Mouse (Mus musculus) lung, postnatal 0 days (tissue): ENCODE measurements at regions not wholly inside any gene's neighbourhood (a gene's known extent, or its start where the extent isn't known, plus 50 kb on each side); places are given as distances from the start of the nearest gene placed in this dataset.

Source experiments
- CTCF ChIP-seq: IDR thresholded peaks from 2 replicates; pipeline ENCODE4 v1.5.1; 2016; ENCODE audit warnings: antibody characterized with exemption, mild to moderate bottlenecking
- EP300 ChIP-seq: IDR thresholded peaks from 2 replicates; pipeline ENCODE4 v1.6.1; 2016; ENCODE audit warnings: antibody characterized with exemption, mild to moderate bottlenecking, control low read depth

GRCm38 (mm10) chr1:64255554-64256295, 133.6 kb upstream of the Klf7 start:
- no peak for TF ChIP-seq CTCF
- no peak for TF ChIP-seq EP300
